ENCODE assay signal across 11 mouse cellular contexts in the genomic region with DNA sequence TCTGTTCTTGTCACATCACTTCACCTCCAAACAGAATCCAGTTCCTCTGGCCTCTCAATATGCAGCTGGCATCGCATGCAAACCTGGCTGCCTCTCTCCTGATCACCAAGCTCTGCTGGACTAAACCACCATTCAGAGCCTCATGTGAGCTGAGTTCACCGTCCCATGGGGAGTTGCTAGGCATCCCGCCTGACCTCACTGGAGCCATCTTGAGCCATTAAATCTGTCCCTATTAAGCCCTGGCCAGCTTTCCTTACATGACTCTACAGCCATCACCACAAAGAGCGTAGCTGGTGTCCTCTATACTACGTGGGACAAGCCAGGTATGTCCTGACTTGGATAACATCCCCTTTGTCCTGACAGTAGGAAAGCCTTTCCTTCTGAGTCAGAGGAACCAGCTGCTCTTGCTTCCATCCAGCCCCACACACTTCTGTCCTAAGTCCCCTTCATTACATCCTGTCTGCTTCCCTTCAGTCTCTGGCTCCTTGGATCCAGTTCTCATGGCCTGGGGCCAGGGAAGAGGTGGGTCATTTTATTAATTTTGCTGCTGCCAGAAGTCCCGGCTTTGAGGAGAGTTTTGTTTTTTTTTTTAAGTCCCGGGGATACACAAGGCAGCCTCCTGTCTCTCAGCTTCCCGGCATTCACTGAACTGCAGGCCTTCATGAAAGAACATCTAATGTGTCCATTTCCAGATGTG.
A peak's percentile ranks its signal among the peaks of the same experiment; 100 is the strongest.
DNase-seq lines count a peak whose midpoint lies in the region; ATAC-seq lines count a peak whose summit lies in the region.
"Had no signal": no experiment of that assay in that cellular context is flagged by ENCODE, and none has a peak within 500 bp of the region (broad histone marks: within the 10 kb centered on the region; RNA-seq: fewer than 3 reads in every experiment).

No protein-coding gene starts in this region.

- intact Hi-C loops in heart, postnatal 25 days (cut with DNase I), result loop anchor here (5.0 kb wide), 1 partner anchor 42 kb away; no protein-coding TSS in a partner anchor

- no peak overlapping the region; the same call in 1 of the 2 replicates for H3K27ac ChIP-seq in kidney, embryonic 14.5 days (ENCODE audit: low read depth, low read length)
- H3K27ac ChIP-seq in liver, embryonic 11.5 days (ENCODE audit: low read depth, low read length), result no peak overlapping the region
- H3K27ac ChIP-seq: hindbrain, postnatal 0 days had no signal

- DNase-seq in kidney, adult 9 months, result peak; percentile 42
- DNase-seq in gastrocnemius, postnatal 10 days, result peak; percentile 69
- peak; percentile 78 for DNase-seq in heart, postnatal 25 days (ENCODE audit: low spot score)
- DNase-seq in skeletal muscle tissue, adult 2 months (ENCODE audit: low read depth, low spot score), result peak; percentile 72
- DNase-seq in testis, postnatal 14 days (ENCODE audit: low spot score), result no peak
- no peak for DNase-seq in liver, embryonic 11.5 days (ENCODE audit: low spot score)
- DNase-seq: cerebellum, postnatal 36 days; left cerebral cortex, postnatal 4 days; right cerebral cortex, adult 18-20 months had no signal

- ATAC-seq in kidney, embryonic 14.5 days (ENCODE audit: low FRiP score, low TSS enrichment), result no peak
- ATAC-seq in liver, embryonic 11.5 days (replicated peaks; ENCODE audit: low FRiP score), result no peak
- ATAC-seq: hindbrain, postnatal 0 days had no signal

- H3K4me2 ChIP-seq in kidney, embryonic 14.5 days (replicated peaks; ENCODE audit: low read depth, low read length), result no peak overlapping the region
- H3K4me2 ChIP-seq in liver, embryonic 11.5 days, result no peak overlapping the region

- no peaks in the 10 kb centered on the region for H3K27me3 ChIP-seq in kidney, embryonic 14.5 days (ENCODE audit: control insufficient read depth, insufficient read depth, low read length)
- no peaks in the 10 kb centered on the region for H3K27me3 ChIP-seq in liver, embryonic 11.5 days (replicated peaks; ENCODE audit: control insufficient read depth, insufficient read depth, low read length)

- whole genome bisulfite sequencing in kidney, embryonic 14.5 days, result 64% methylated on average over 8 of the region's 8 CpGs
- 76% methylated on average over 8 of the region's 8 CpGs for WGBS in liver, embryonic 11.5 days

- H3K4me3 ChIP-seq in kidney, embryonic 14.5 days (ENCODE audit: low read length), result no peak overlapping the region
- H3K4me3 ChIP-seq in liver, embryonic 11.5 days (ENCODE audit: low read depth, low read length), result no peak overlapping the region

- no peaks in the 10 kb centered on the region for H3K4me1 ChIP-seq in kidney, embryonic 14.5 days (ENCODE audit: control insufficient read depth, insufficient read depth, low read length)
- H3K4me1 ChIP-seq in liver, embryonic 11.5 days (replicated peaks; ENCODE audit: control insufficient read depth, insufficient read depth, low read length), result no peaks in the 10 kb centered on the region

- H3K9me3 ChIP-seq in kidney, embryonic 14.5 days (ENCODE audit: control insufficient read depth, low read length), result no peaks in the 10 kb centered on the region
- H3K9me3 ChIP-seq in liver, embryonic 11.5 days (ENCODE audit: control insufficient read depth, low read length), result no peaks in the 10 kb centered on the region

- H3K36me3 ChIP-seq in kidney, embryonic 14.5 days (ENCODE audit: control insufficient read depth, insufficient read depth, low read length), result no peaks in the 10 kb centered on the region
- no peaks in the 10 kb centered on the region for H3K36me3 ChIP-seq in liver, embryonic 11.5 days (ENCODE audit: control insufficient read depth, insufficient read depth, low read length)

- H3K9ac ChIP-seq in kidney, embryonic 14.5 days (ENCODE audit: low read depth, low read length), result no peak overlapping the region
- no peak overlapping the region for H3K9ac ChIP-seq in liver, embryonic 11.5 days (ENCODE audit: low read depth, low read length)

Comparison
In these comparisons a context has a peak if more than half of its experiments do, and no peak if none do; other contexts are left out.
1. DNase-seq: peak in kidney, adult 9 months (single experiment), gastrocnemius, postnatal 10 days (single experiment), heart, postnatal 25 days (single experiment) and skeletal muscle tissue, adult 2 months (single experiment); none in testis, postnatal 14 days (single experiment) and liver, embryonic 11.5 days (single experiment).